Mouse (Mus musculus) embryonic facial prominence, embryonic 10.5 days (tissue): Measurements from ENCODE around the gene Ccnj. TPM values are rescaled to one million over a fixed set of nuclear protein-coding genes. Genes with fewer than 3 reads are reported as not detected.
A peak's percentile ranks its signal among the peaks of the same experiment; 100 is the strongest.

Experiments
- DNase-seq: peaks from one replicate; pipeline ENCODE4 v3.0.0-alpha.2; 2017; ENCODE audit warnings: low spot score
- H3K27ac ChIP-seq: fragments of 300-500 bp; sonication (generic); replicated peaks from 2 replicates; pipeline ENCODE4 v1.5.1; 2016; ENCODE audit warnings: mild to moderate bottlenecking
- H3K27me3 ChIP-seq: fragments of 300-500 bp; sonication (generic); replicated peaks from 2 replicates; pipeline ENCODE4 v1.6.1; 2016; ENCODE audit warnings: low read depth, mild to moderate bottlenecking; ENCODE audit not compliant: poor library complexity, severe bottlenecking
- H3K36me3 ChIP-seq: fragments of 300-500 bp; sonication (generic); replicated peaks from 2 replicates; pipeline ENCODE4 v1.6.1; 2016; ENCODE audit warnings: mild to moderate bottlenecking, moderate library complexity
- H3K4me1 ChIP-seq: fragments of 300-500 bp; sonication (generic); 2 replicates; pipeline ENCODE4 v1.6.1; 2016
- H3K4me3 ChIP-seq: fragments of 300-500 bp; sonication (generic); 2 replicates; pipeline ENCODE4 v1.5.1; 2016; ENCODE audit warnings: mild to moderate bottlenecking, moderate library complexity
- H3K9me3 ChIP-seq: fragments of 300-500 bp; sonication (generic); 2 replicates; pipeline ENCODE4 v1.6.1; 2016; ENCODE audit warnings: mild to moderate bottlenecking
- WGBS: fragments of 180-500 bp; shearing (Covaris S2); methylation state at CpG from one replicate; pipeline ENCODE4 v1.1.7; 2016; 5-methylcytosine and 5-hydroxymethylcytosine counted together
- polyA plus RNA-seq: library from polyadenylated mRNA; unstranded; fragments of >200 nt; fragmentation: Nextera tagmentation; extraction: Ambion mirVana; gene quantifications from 2 replicates; pipeline ENCODE4 v1.2.1, GENCODE M21; 2016

Ccnj gene
- polyA plus RNA-seq, 1 experiment from 2014 or later, result 38.7 TPM

- WGBS, result 56% methylated on average over 5 of the region's 5 CpGs
- no peaks in the 10 kb centered on the region for H3K9me3 ChIP-seq
- H3K4me1 ChIP-seq, result peaks cover 13% of the 10 kb centered on the region
- no peak for DNase-seq
- H3K36me3 ChIP-seq, result no peaks in the 10 kb centered on the region
- no peak overlapping the region for H3K4me3 ChIP-seq
- no peak overlapping the region for H3K27ac ChIP-seq
- H3K27me3 ChIP-seq, result no peaks in the 10 kb centered on the region
These were observed 5.4 kb upstream of the Ccnj start for GRCm38 (mm10) chr19:40825636-40826035.

DNA sequence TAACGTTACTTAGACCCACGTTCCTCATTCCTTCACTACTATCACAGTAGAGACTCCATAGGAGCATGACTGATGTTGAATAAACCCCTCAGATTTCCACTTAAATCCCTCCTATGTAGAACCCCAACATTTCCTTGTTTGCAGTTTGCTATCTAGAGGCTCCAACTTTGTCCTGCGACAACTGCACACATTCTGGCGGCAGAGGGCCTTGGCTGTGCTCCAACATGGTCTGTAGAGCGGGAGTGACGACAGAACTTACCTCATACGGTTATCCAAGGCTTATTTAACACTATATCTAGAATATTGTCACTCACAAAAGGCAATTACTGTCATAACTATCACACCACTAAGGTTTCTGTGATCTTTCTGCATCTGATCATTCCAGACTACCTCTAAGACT lies 4.3 kb upstream of the Ccnj start:
- H3K27ac ChIP-seq, result no peak overlapping the region
- H3K36me3 ChIP-seq, result no peaks in the 10 kb centered on the region
- H3K9me3 ChIP-seq, result no peaks in the 10 kb centered on the region
- DNase-seq, result no peak
- peaks cover 14% of the 10 kb centered on the region for H3K4me1 ChIP-seq
- H3K4me3 ChIP-seq, result no peak overlapping the region
- H3K27me3 ChIP-seq, result no peaks in the 10 kb centered on the region
- 79% methylated on average over 7 of the region's 7 CpGs for WGBS

DNA sequence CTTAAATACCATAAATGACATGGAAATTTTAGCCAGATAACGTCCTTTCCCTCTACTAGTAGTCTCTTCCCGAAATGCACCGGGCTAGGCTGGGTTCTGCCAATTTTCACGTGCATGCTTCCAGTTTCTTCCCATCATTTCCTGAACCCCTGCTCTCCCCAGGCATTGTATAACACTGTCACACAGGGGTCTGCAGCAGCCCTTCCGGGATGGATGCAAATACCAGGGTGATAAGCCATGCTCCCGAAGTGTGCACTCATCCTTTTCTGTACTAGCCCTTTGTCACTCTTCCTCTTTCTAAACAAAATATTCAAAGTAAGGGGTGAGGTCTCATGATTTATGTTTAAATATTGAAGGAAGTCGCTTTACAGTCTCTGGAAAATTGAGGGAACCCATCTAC lies 881 bp upstream of the Ccnj start:
- 70% methylated on average over 7 of the region's 7 CpGs for WGBS
- H3K36me3 ChIP-seq, result peaks cover 13% of the 10 kb centered on the region
- DNase-seq, result no peak
- H3K4me3 ChIP-seq, result peak overlapping the region; percentile 88
- no peaks in the 10 kb centered on the region for H3K9me3 ChIP-seq
- peak overlapping the region; percentile 98 for H3K27ac ChIP-seq
- no peaks in the 10 kb centered on the region for H3K27me3 ChIP-seq
- H3K4me1 ChIP-seq, result peaks cover 37% of the 10 kb centered on the region

GRCm38 (mm10) chr19:40831416-40832201 lies 530 bp downstream of the Ccnj start:
- Histone ChIP-seq H3K4me3 (peak overlapping the region; percentile 88), H3K27me3 (no peaks in the 10 kb centered on the region), H3K9me3 (no peaks in the 10 kb centered on the region), H3K36me3 (peaks cover 27% of the 10 kb centered on the region), H3K4me1 (peaks cover 33% of the 10 kb centered on the region), H3K27ac (peak overlapping the region; percentile 98)
- DNase-seq, result peak; percentile 83
- under 1% methylated on average over 76 of the region's 76 CpGs for WGBS

- Histone ChIP-seq H3K27me3 (no peaks in the 10 kb centered on the region), H3K9me3 (no peaks in the 10 kb centered on the region), H3K36me3 (peaks cover 35% of the 10 kb centered on the region), H3K4me1 (peaks cover 32% of the 10 kb centered on the region), H3K27ac (peak overlapping the region; percentile 98), H3K4me3 (peak overlapping the region; percentile 88)
- 45% methylated on average over 5 of the region's 5 CpGs for WGBS
- DNase-seq, result no peak
These were observed 1.3 kb downstream of the Ccnj start for GRCm38 (mm10) chr19:40832361-40832760.

- 94% methylated on average over 6 of the region's 6 CpGs for WGBS
These were observed 3.4 kb downstream of the Ccnj start for GRCm38 (mm10) chr19:40834436-40834835.

GRCm38 (mm10) chr19:40838205-40838604 lies 7.1 kb downstream of the Ccnj start:
- peaks cover 11% of the 10 kb centered on the region for H3K4me1 ChIP-seq
- 95% methylated on average over 7 of the region's 7 CpGs for WGBS
- peaks cover 92% of the 10 kb centered on the region for H3K36me3 ChIP-seq
- no peaks in the 10 kb centered on the region for H3K27me3 ChIP-seq
- no peak for DNase-seq
- H3K4me3 ChIP-seq, result no peak overlapping the region
- no peak overlapping the region for H3K27ac ChIP-seq
- no peaks in the 10 kb centered on the region for H3K9me3 ChIP-seq

More at GRCm38 (mm10) chr19:40834436-40834835, 3.4 kb downstream of the Ccnj start:
- Histone ChIP-seq H3K4me1 (peaks cover 32% of the 10 kb centered on the region), H3K4me3 (no peak overlapping the region), H3K9me3 (no peaks in the 10 kb centered on the region), H3K36me3 (peaks cover 56% of the 10 kb centered on the region), H3K27ac (no peak overlapping the region), H3K27me3 (no peaks in the 10 kb centered on the region)
- no peak for DNase-seq

DNA sequence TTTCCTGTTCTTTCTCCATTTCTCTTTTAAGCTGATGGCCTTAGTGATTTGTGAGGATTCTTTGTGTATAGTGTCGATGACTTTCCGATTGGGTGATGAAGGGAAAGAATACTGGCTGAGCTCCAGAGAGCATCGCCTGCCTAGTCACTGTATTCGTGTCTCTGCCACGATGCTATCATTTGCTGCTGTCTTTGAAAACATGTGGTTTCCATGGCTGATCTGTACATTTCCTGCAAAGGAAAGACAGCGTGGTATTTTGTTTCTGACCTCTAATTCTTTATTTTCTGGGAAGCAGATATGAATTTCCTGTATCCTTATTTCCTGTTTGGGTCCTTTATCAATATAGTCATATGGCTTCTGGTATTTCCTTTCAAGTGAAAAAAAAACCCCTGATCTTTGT lies 9.2 kb downstream of the Ccnj start:
- 87% methylated on average over 6 of the region's 6 CpGs for WGBS
- Histone ChIP-seq H3K27me3 (no peaks in the 10 kb centered on the region), H3K27ac (no peak overlapping the region), H3K4me3 (no peak overlapping the region), H3K9me3 (no peaks in the 10 kb centered on the region), H3K4me1 (no peaks in the 10 kb centered on the region), H3K36me3 (peaks cover 99% of the 10 kb centered on the region)
- DNase-seq, result no peak

DNA sequence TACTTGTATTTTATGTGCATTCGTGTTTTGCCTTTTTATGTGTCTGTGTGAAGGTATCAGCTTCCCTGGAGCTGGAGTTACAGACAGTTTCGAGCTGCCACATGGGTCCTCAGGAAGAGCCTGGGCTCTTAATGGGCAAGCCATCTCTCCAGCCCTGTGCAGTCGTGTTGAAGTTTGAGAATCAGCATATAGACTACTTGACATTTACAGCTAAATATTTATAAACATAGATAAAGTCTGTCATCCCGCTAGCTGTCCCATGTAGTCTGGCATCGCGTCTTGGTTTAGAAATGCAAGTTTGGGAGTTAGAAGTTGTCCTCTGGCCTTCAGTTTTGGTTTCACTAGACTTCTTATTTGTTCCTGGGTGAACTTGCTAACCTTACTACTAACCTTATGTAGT lies 10.0 kb downstream of the Ccnj start:
- Histone ChIP-seq H3K9me3 (no peaks in the 10 kb centered on the region), H3K27ac (no peak overlapping the region), H3K36me3 (peaks cover 99% of the 10 kb centered on the region), H3K4me3 (no peak overlapping the region), H3K27me3 (no peaks in the 10 kb centered on the region), H3K4me1 (no peaks in the 10 kb centered on the region)
- no peak for DNase-seq
- WGBS, result 95% methylated on average over 6 of the region's 6 CpGs

DNA sequence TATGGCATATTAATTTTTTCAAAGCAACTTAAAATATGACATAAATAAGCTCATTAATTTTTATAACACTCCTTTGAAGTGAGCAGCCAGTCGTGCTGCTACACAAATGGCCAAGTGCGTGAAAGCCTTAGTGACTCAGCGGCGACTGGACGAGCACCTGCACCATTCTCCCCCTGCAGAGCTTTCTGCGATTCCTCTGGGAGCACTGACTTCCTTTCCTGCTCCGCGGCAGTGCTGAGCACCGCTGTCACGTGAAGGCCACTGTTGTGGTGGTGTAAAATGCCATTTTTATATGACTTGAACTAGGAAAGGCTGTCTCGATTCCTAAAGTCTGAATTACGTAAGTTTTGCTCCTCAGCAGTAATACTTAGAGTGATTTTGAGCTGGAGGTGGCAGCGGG lies 10.5 kb downstream of the Ccnj start:
- Histone ChIP-seq H3K27me3 (no peaks in the 10 kb centered on the region), H3K4me1 (no peaks in the 10 kb centered on the region), H3K9me3 (no peaks in the 10 kb centered on the region), H3K36me3 (peaks cover 99% of the 10 kb centered on the region), H3K27ac (no peak overlapping the region), H3K4me3 (no peak overlapping the region)
- WGBS, result 91% methylated on average over 13 of the region's 13 CpGs
- no peak for DNase-seq

GRCm38 (mm10) chr19:40844731-40845130 lies 13.7 kb downstream of the Ccnj start:
- H3K4me3 ChIP-seq, result no peak overlapping the region
- WGBS, result 94% methylated on average over 13 of the region's 13 CpGs
- no peak for DNase-seq
- no peaks in the 10 kb centered on the region for H3K4me1 ChIP-seq
- H3K27me3 ChIP-seq, result no peaks in the 10 kb centered on the region
- H3K36me3 ChIP-seq, result peaks cover 99% of the 10 kb centered on the region
- H3K9me3 ChIP-seq, result no peaks in the 10 kb centered on the region
- H3K27ac ChIP-seq, result no peak overlapping the region

DNA sequence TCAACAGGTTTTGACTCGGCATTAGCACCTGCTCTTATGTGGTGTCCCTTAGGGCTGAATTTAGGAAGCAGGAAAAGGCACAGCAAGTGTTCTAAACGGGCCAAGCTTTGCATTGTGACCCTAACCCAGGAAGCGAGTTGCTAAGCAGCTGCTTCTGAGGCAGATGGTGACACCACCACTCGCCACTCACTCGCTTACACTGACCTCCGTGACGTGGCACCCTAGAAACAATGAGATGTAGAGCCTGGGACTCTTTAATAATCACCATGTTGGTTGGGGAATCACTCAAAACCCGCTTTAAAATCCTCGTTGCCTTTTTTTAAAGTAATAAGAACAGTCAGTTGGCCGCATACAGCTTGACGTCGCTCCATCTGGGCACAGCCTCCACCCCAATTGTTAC lies 18.3 kb downstream of the Ccnj start:
- no peak for DNase-seq
- Histone ChIP-seq H3K36me3 (peaks cover 72% of the 10 kb centered on the region), H3K27ac (no peak overlapping the region)

GRCm38 (mm10) chr19:40859555-40859954 lies 28.5 kb downstream of the Ccnj start:
- WGBS, result 71% methylated on average over 4 of the region's 4 CpGs
- H3K36me3 ChIP-seq, result no peaks in the 10 kb centered on the region
- no peak overlapping the region for H3K4me3 ChIP-seq
- H3K4me1 ChIP-seq, result no peaks in the 10 kb centered on the region
- DNase-seq, result no peak
- peaks cover 4% of the 10 kb centered on the region; the same call in 1 of the 2 replicates for H3K27me3 ChIP-seq
- H3K9me3 ChIP-seq, result no peaks in the 10 kb centered on the region
- no peak overlapping the region for H3K27ac ChIP-seq

More for the DNA sequence above, 18.3 kb downstream of the Ccnj start:
- Histone ChIP-seq H3K27me3 (no peaks in the 10 kb centered on the region), H3K4me3 (no peak overlapping the region), H3K4me1 (no peaks in the 10 kb centered on the region), H3K9me3 (no peaks in the 10 kb centered on the region)
- 89% methylated on average over 12 of the region's 12 CpGs for WGBS
